Mouse (Mus musculus) midbrain, embryonic 14.5 days (tissue): ENCODE results near the gene Tekt4. TPM values are rescaled to one million over a fixed set of nuclear protein-coding genes. Genes with fewer than 3 reads are reported as not detected.

Experiments
- ATAC-seq: fragments of 200-750 bp; cut with Nextera tagmentation; 2 replicates; pipeline ENCODE4 v1.8.0; 2017; ENCODE audit warnings: moderate number of reproducible peaks, moderate library complexity; ENCODE audit not compliant: low FRiP score, low TSS enrichment
- DNase-seq: peaks from one replicate; pipeline ENCODE4 v3.0.0-alpha.2; 2015
- H3K27ac ChIP-seq: fragments of 300-500 bp; sonication (generic); replicated peaks from 2 replicates; pipeline ENCODE4 v1.5.1; 2014; ENCODE audit warnings: mild to moderate bottlenecking, low read depth, low read length, moderate library complexity
- H3K27me3 ChIP-seq: fragments of 300-500 bp; sonication (generic); 2 replicates; pipeline ENCODE4 v1.6.1; 2014; ENCODE audit warnings: low read length, control low read depth, mixed read lengths; ENCODE audit not compliant: control insufficient read depth, insufficient read depth
- H3K36me3 ChIP-seq: fragments of 300-500 bp; sonication (generic); 2 replicates; pipeline ENCODE4 v1.6.1; 2014; ENCODE audit warnings: low read length, control low read depth; ENCODE audit not compliant: control insufficient read depth, insufficient read depth
- H3K4me1 ChIP-seq: fragments of 300-500 bp; sonication (generic); 2 replicates; pipeline ENCODE4 v1.6.1; 2014; ENCODE audit warnings: mild to moderate bottlenecking, antibody characterized with exemption, low read length, control low read depth; ENCODE audit not compliant: control insufficient read depth, insufficient read depth
- H3K4me2 ChIP-seq: fragments of 300-500 bp; sonication (generic); 2 replicates; pipeline ENCODE4 v1.6.1; 2014; ENCODE audit warnings: mild to moderate bottlenecking, low read length, moderate library complexity
- H3K4me3 ChIP-seq: fragments of 300-500 bp; sonication (generic); replicated peaks from 2 replicates; pipeline ENCODE4 v1.5.1; 2014; ENCODE audit warnings: low read depth, low read length
- H3K9ac ChIP-seq: fragments of 300-500 bp; sonication (generic); replicated peaks from 2 replicates; pipeline ENCODE4 v1.6.1; 2014; ENCODE audit warnings: mild to moderate bottlenecking, low read length, moderate library complexity
- H3K9me3 ChIP-seq: fragments of 300-500 bp; sonication (generic); 2 replicates; pipeline ENCODE4 v1.6.1; 2016; ENCODE audit warnings: low read length, control low read depth, mixed read lengths; ENCODE audit not compliant: control insufficient read depth
- WGBS: fragments of 180-500 bp; shearing (Covaris S2); extraction: QIAGEN DNeasy Blood & Tissue Kit; methylation state at CpG from one replicate; pipeline ENCODE4 v1.1.7; 2014; 5-methylcytosine and 5-hydroxymethylcytosine counted together
- polyA plus RNA-seq: library from polyadenylated mRNA; unstranded; fragments of >200 nt; fragmentation: Nextera tagmentation; extraction: Ambion mirVana; gene quantifications from 2 replicates; pipeline ENCODE4 v1.2.1, GENCODE M21; 2014

Gene Tekt4
- polyA plus RNA-seq, 1 experiment from 2014 or later = 0.50 TPM

- no peak for ATAC-seq
- Histone ChIP-seq H3K27ac (no peak overlapping the region), H3K9me3 (no peaks in the 10 kb centered on the region), H3K4me3 (no peak overlapping the region), H3K4me1 (peaks cover 8% of the 10 kb centered on the region), H3K36me3 (no peaks in the 10 kb centered on the region), H3K9ac (no peak overlapping the region), H3K4me2 (no peak overlapping the region), H3K27me3 (no peaks in the 10 kb centered on the region)
- WGBS = 20% methylated on average over 9 of the region's 9 CpGs
- DNase-seq = peak; percentile 61
These were observed 7.9 kb downstream of the Tekt4 start for GRCm38 (mm10) chr17:25462236-25462875.

- H3K4me1 ChIP-seq = peaks cover 8% of the 10 kb centered on the region
These were observed 9.0 kb downstream of the Tekt4 start for GRCm38 (mm10) chr17:25463326-25463945.

DNA sequence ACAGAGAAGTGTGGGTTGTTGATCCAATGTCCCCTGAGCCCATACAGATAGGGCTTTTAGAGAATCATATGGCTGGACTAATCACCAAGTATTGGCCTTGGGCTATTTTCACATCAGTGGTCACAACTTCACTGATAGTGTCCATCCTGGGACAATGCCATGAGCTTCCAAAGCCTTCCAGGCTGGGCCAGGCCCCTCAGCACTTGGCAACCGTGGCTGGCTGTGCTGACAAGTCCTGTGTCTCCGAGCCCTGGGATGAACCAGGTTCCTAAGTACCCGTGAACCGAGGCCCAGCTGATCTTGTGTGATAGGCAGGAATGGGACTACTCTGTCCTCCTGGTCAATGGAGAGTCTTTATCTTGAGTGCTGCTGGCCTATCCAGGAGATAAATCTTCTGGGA lies 9.7 kb downstream of the Tekt4 start:
- no peaks in the 10 kb centered on the region for H3K27me3 ChIP-seq
- no peak overlapping the region for H3K27ac ChIP-seq
- H3K9me3 ChIP-seq = no peaks in the 10 kb centered on the region
- no peak overlapping the region for H3K9ac ChIP-seq
- no peak overlapping the region for H3K4me2 ChIP-seq
- H3K4me1 ChIP-seq = peaks cover 8% of the 10 kb centered on the region
- DNase-seq (no peak), ATAC-seq (no peak)
- no peaks in the 10 kb centered on the region for H3K36me3 ChIP-seq
- WGBS = 80% methylated on average over 4 of the region's 4 CpGs
- H3K4me3 ChIP-seq = no peak overlapping the region

More at GRCm38 (mm10) chr17:25463326-25463945, 9.0 kb downstream of the Tekt4 start:
- ATAC-seq (no peak), DNase-seq (no peak)
- 57% methylated on average over 4 of the region's 4 CpGs for WGBS
- Histone ChIP-seq H3K9me3 (no peaks in the 10 kb centered on the region), H3K36me3 (no peaks in the 10 kb centered on the region), H3K27me3 (no peaks in the 10 kb centered on the region), H3K4me2 (no peak overlapping the region), H3K9ac (no peak overlapping the region), H3K27ac (no peak overlapping the region), H3K4me3 (no peak overlapping the region)

- Histone ChIP-seq H3K4me2 (no peak overlapping the region), H3K27ac (no peak overlapping the region), H3K9ac (no peak overlapping the region), H3K4me1 (peaks cover 8% of the 10 kb centered on the region), H3K9me3 (no peaks in the 10 kb centered on the region), H3K4me3 (no peak overlapping the region), H3K36me3 (no peaks in the 10 kb centered on the region), H3K27me3 (no peaks in the 10 kb centered on the region)
- 89% methylated on average over 2 of the region's 2 CpGs for WGBS
- ATAC-seq = no peak
- DNase-seq = no peak
These were observed 11.8 kb downstream of the Tekt4 start for GRCm38 (mm10) chr17:25466257-25466656.

DNA sequence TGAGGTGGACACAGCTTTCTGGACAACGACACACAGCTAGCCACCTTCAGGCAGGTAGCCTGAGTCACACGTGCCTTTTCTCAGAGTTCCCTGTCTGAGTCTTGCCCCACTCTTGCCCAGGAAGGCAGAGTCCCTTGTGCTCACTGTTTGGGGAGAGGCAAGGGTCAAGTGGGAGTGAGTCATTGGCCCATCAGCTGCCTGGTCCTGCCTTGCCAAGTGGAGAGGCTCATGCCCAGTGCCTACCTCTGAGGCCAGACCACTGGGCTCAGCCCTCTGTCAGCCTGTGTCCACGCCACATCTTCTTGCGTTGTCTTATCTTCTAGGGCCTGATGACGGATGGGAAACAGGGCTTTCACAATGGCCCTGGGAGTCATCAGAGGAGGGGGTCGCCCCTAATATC lies 13.4 kb downstream of the Tekt4 start:
- Histone ChIP-seq H3K27ac (no peak overlapping the region), H3K4me3 (no peak overlapping the region), H3K27me3 (no peaks in the 10 kb centered on the region; the same call in none of the 2 replicates), H3K9me3 (no peaks in the 10 kb centered on the region), H3K36me3 (no peaks in the 10 kb centered on the region), H3K9ac (no peak overlapping the region), H3K4me2 (no peak overlapping the region), H3K4me1 (peaks cover under 1% of the 10 kb centered on the region)
- no peak for ATAC-seq
- DNase-seq = no peak
- 77% methylated on average over 6 of the region's 6 CpGs for WGBS

- DNase-seq (no peak), ATAC-seq (no peak)
- H3K4me3 ChIP-seq = no peak overlapping the region
- no peaks in the 10 kb centered on the region for H3K36me3 ChIP-seq
- no peaks in the 10 kb centered on the region for H3K4me1 ChIP-seq
- H3K27me3 ChIP-seq = peaks cover 4% of the 10 kb centered on the region
- H3K9ac ChIP-seq = no peak overlapping the region
- 73% methylated on average over 6 of the region's 6 CpGs for WGBS
- no peak overlapping the region for H3K27ac ChIP-seq
- no peak overlapping the region for H3K4me2 ChIP-seq
- H3K9me3 ChIP-seq = no peaks in the 10 kb centered on the region
These were observed 13.9 kb downstream of the Tekt4 start for GRCm38 (mm10) chr17:25468301-25468700.

DNA sequence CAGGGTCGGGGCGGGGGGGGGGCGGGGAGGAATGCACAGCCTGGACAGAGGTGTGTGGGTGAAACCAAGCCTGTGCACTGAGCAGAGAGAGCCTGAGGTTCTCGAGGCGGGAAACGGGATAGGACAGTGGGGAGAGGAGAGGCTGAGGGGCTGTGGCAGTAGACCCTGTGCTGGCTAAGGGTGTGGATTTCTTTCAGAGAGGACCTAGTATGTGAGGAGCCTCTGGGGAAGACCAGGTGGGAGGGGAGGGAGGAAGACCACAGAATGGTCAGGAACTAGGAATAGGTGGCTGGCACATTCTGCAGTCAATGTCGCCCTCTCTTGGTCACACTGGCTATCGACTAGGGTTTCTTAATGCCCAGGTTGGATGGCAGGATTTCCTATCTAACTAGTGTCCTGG lies 15.4 kb downstream of the Tekt4 start:
- Histone ChIP-seq H3K27ac (no peak overlapping the region), H3K27me3 (peaks cover 5% of the 10 kb centered on the region), H3K9ac (no peak overlapping the region), H3K9me3 (no peaks in the 10 kb centered on the region), H3K4me1 (0 out of 2 replicates have a peak, but pooled peaks cover 3% of the 10 kb centered on the region), H3K36me3 (no peaks in the 10 kb centered on the region), H3K4me2 (no peak overlapping the region), H3K4me3 (no peak overlapping the region)
- ATAC-seq (peak; percentile 53; the same call in 1 of the 2 replicates), DNase-seq (peak; percentile 91)
- WGBS = 35% methylated on average over 8 of the region's 8 CpGs

GRCm38 (mm10) chr17:25471418-25471817 lies 17.0 kb downstream of the Tekt4 start:
- DNase-seq (peak; percentile 27), ATAC-seq (no peak)
- Histone ChIP-seq H3K27ac (no peak overlapping the region), H3K9ac (no peak overlapping the region; the same call in 1 of the 2 replicates), H3K27me3 (peaks cover 15% of the 10 kb centered on the region), H3K4me2 (no peak overlapping the region), H3K4me3 (no peak overlapping the region), H3K36me3 (no peaks in the 10 kb centered on the region), H3K4me1 (0 out of 2 replicates have a peak, but pooled peaks cover 4% of the 10 kb centered on the region), H3K9me3 (no peaks in the 10 kb centered on the region)
- 35% methylated on average over 8 of the region's 8 CpGs for WGBS

- H3K27me3 ChIP-seq = peaks cover 15% of the 10 kb centered on the region
- DNase-seq (no peak), ATAC-seq (no peak)
- 0 out of 2 replicates have a peak, but pooled peaks cover 4% of the 10 kb centered on the region for H3K4me1 ChIP-seq
- no peak overlapping the region for H3K27ac ChIP-seq
- H3K4me2 ChIP-seq = no peak overlapping the region
- no peak overlapping the region for H3K9ac ChIP-seq
- H3K36me3 ChIP-seq = no peaks in the 10 kb centered on the region
- no peak overlapping the region for H3K4me3 ChIP-seq
- 52% methylated on average over 14 of the region's 14 CpGs for WGBS
- no peaks in the 10 kb centered on the region for H3K9me3 ChIP-seq
These were observed 17.6 kb downstream of the Tekt4 start for GRCm38 (mm10) chr17:25472044-25472443.
